Mouse (Mus musculus) CH12.LX (cell line): ENCODE results near the gene Fcnb. TPM values are rescaled to one million over a fixed set of nuclear protein-coding genes. Genes with fewer than 3 reads are reported as not detected.

ENCODE experiments used
- DNase-seq: peaks from one replicate; pipeline ENCODE4 v3.0.0-alpha.2; 2013; ENCODE audit errors: extremely low read depth
- H3K27ac ChIP-seq: 2 replicates; pipeline ENCODE4 v1.5.1; 2012; ENCODE audit warnings: low read depth, mild to moderate bottlenecking, control low read depth, moderate library complexity; ENCODE audit not compliant: insufficient read depth
- H3K27me3 ChIP-seq: replicated peaks from 2 replicates; pipeline ENCODE3; 2012; ENCODE audit warnings: inconsistent platforms
- H3K36me3 ChIP-seq, 2 experiments: replicated peaks in 1 of 2; 2 replicates each; pipeline versions ENCODE3 to v1.6.1; 2012; ENCODE audit warnings: inconsistent platforms in 1 of 2, low read length in 1 of 2, mild to moderate bottlenecking in 1 of 2, mixed read lengths in 1 of 2, moderate library complexity in 1 of 2; ENCODE audit not compliant: control insufficient read depth in 1 of 2, insufficient read depth in 1 of 2
- H3K4me1 ChIP-seq, 2 experiments: 2 replicates each; pipeline ENCODE4 v1.6.1; 2012; ENCODE audit warnings: inconsistent platforms in 1 of 2, moderate library complexity in 1 of 2; ENCODE audit not compliant: insufficient read depth in 2 of 2, control insufficient read depth in 1 of 2
- H3K4me2 ChIP-seq: 2 replicates; pipeline ENCODE4 v1.6.1; 2012; ENCODE audit warnings: low read depth, mild to moderate bottlenecking, control low read depth; ENCODE audit not compliant: poor library complexity, insufficient read depth, severe bottlenecking
- H3K4me3 ChIP-seq, 3 experiments: fragments of 150-350 bp in 1 of 3; sonication (generic) in 1 of 3; replicated peaks in 1 of 3; 2 replicates each; pipeline versions ENCODE3 to v1.5.1; 2011 to 2012; ENCODE audit warnings: low read depth in 2 of 3, low read length in 2 of 3, mild to moderate bottlenecking in 2 of 3, moderate library complexity in 2 of 3, control low read depth in 1 of 3, improper control_type of control experiment in 1 of 3, inconsistent platforms in 1 of 3, mixed read lengths in 1 of 3; ENCODE audit not compliant: poor library complexity in 1 of 3
- H3K79me2 ChIP-seq: replicated peaks from 2 replicates; pipeline ENCODE4 v1.6.1; 2012; ENCODE audit warnings: mild to moderate bottlenecking, moderate library complexity; ENCODE audit not compliant: control insufficient read depth, poor library complexity, insufficient read depth, severe bottlenecking; ENCODE audit errors: extremely low read depth
- H3K9ac ChIP-seq: 2 replicates; pipeline ENCODE4 v1.6.1; 2012; ENCODE audit warnings: low read depth, mild to moderate bottlenecking, control low read depth, moderate library complexity; ENCODE audit not compliant: insufficient read depth
- H3K9me3 ChIP-seq: replicated peaks from 2 replicates; pipeline ENCODE3; 2012; ENCODE audit warnings: low read length, inconsistent platforms, mixed read lengths
- CHD2 ChIP-seq: IDR thresholded peaks from 2 replicates; pipeline ENCODE4 v1.6.1; 2011; ENCODE audit warnings: low read length, improper control_type of control experiment
- CTCF ChIP-seq, 2 experiments: IDR thresholded peaks in 1 of 2; conservative IDR thresholded peaks in 1 of 2; 2 replicates each; pipeline ENCODE4 v1.5.1; 2011 to 2012; ENCODE audit warnings: low read depth in 2 of 2, low read length in 2 of 2, improper control_type of control experiment in 1 of 2, inconsistent platforms in 1 of 2, mild to moderate bottlenecking in 1 of 2, moderate library complexity in 1 of 2
- ETS1 ChIP-seq: conservative IDR thresholded peaks from 2 replicates; pipeline ENCODE4 v1.6.1; 2012; ENCODE audit warnings: low read depth, mild to moderate bottlenecking, inconsistent platforms, low read length, improper control_type of control experiment, moderate library complexity
- HCFC1 ChIP-seq: IDR thresholded peaks from 2 replicates; pipeline ENCODE4 v1.6.1; 2012; ENCODE audit warnings: low read depth, mild to moderate bottlenecking, inconsistent platforms, low read length, improper control_type of control experiment
- JUN ChIP-seq: IDR thresholded peaks from 2 replicates; pipeline ENCODE4 v1.6.1; 2011; ENCODE audit warnings: low read depth, mild to moderate bottlenecking, low read length, improper control_type of control experiment, moderate library complexity; ENCODE audit not compliant: insufficient read depth
- KAT2A ChIP-seq: IDR thresholded peaks from 2 replicates; pipeline ENCODE4 v1.6.1; 2012; ENCODE audit warnings: low read length, improper control_type of control experiment, inconsistent platforms; ENCODE audit not compliant: insufficient replicate concordance
- MAX ChIP-seq: IDR thresholded peaks from 2 replicates; pipeline ENCODE4 v1.6.1; 2011; ENCODE audit warnings: low read length, improper control_type of control experiment
- MYC ChIP-seq: IDR thresholded peaks from 2 replicates; pipeline ENCODE4 v1.6.1; 2011; ENCODE audit warnings: low read depth, mild to moderate bottlenecking, improper control_type of control experiment, low read length
- POLR2A ChIP-seq: IDR thresholded peaks from 2 replicates; pipeline ENCODE4 v1.6.1; 2011; ENCODE audit warnings: low read depth, mild to moderate bottlenecking, improper control_type of control experiment, low read length
- POLR2AphosphoS2 ChIP-seq: IDR thresholded peaks from 2 replicates; pipeline ENCODE4 v1.6.1; 2011; ENCODE audit warnings: low read depth, low read length, improper control_type of control experiment
- RAD21 ChIP-seq: IDR thresholded peaks from 2 replicates; pipeline ENCODE4 v1.6.1; 2011; ENCODE audit warnings: low read depth, mild to moderate bottlenecking, low read length, improper control_type of control experiment, moderate library complexity
- RCOR1 ChIP-seq: conservative IDR thresholded peaks from 2 replicates; pipeline ENCODE4 v1.6.1; 2012; ENCODE audit warnings: low read depth, mild to moderate bottlenecking, inconsistent platforms, low read length, improper control_type of control experiment
- USF1 ChIP-seq: IDR thresholded peaks from 2 replicates; pipeline ENCODE4 v1.6.1; 2014; ENCODE audit warnings: low read depth, mild to moderate bottlenecking, inconsistent platforms, low read length, improper control_type of control experiment
- USF2 ChIP-seq: conservative IDR thresholded peaks from 2 replicates; pipeline ENCODE4 v1.6.1; 2011; ENCODE audit warnings: low read depth, low read length, improper control_type of control experiment
- ZC3H11A ChIP-seq: IDR thresholded peaks from 2 replicates; pipeline ENCODE4 v1.6.1; 2012; ENCODE audit warnings: low read depth, mild to moderate bottlenecking, inconsistent platforms, low read length, improper control_type of control experiment
- ZMIZ1 ChIP-seq: IDR thresholded peaks from 2 replicates; pipeline ENCODE4 v1.6.1; 2012; ENCODE audit warnings: low read depth, mild to moderate bottlenecking, inconsistent platforms, low read length, improper control_type of control experiment
- ZNF384 ChIP-seq: IDR thresholded peaks from 2 replicates; pipeline ENCODE4 v1.6.1; 2012; ENCODE audit warnings: low read depth, low read length, improper control_type of control experiment, inconsistent platforms
- dilution Hi-C: fragments of 300-500 bp; cut with MboI; formaldehyde crosslinking; loops from 2 replicates; pipeline ENCODE4 v1.14.3; 2020; ENCODE audit warnings: low sequenced_read_pairs; ENCODE audit not compliant: extremely low pct_unique_long_range_greater_than_20kb, extremely low pct_ligation_motif_present
- in situ Hi-C: fragments of 300-500 bp; cut with MboI; formaldehyde crosslinking; loops from 3 replicates; pipeline ENCODE4 v1.14.3; 2019; ENCODE audit warnings: low sequenced_read_pairs, low pct_ligation_motif_present, low pct_unique_long_range_greater_than_20kb, mixed read lengths
- polyA plus RNA-seq: library from polyadenylated mRNA; unstranded; fragments of >175 nt; gene quantifications from 2 replicates; pipeline ENCODE4 v1.2.1, GENCODE M21; 2012; ENCODE audit warnings: low read depth; ENCODE audit not compliant: insufficient read length
- total RNA-seq, 2 experiments: library from RNA; depleted of rRNA; stranded (reverse); fragments of 300-350 nt in 1 of 2; fragments of >200 nt in 1 of 2; gene quantifications; 2 replicates each; pipeline ENCODE4 v1.2.3; 2012 to 2014

Fcnb gene
- total and polyA plus RNA-seq, 3 experiments = not detected

GRCm38 (mm10) chr2:28044920-28045598, 39.6 kb downstream of the Fcnb start:
- H3K4me2 ChIP-seq = no peak overlapping the region
- dilution Hi-C loops = no loop called here
- H3K4me1 ChIP-seq = no peaks in the 10 kb centered on the region

GRCm38 (mm10) chr2:28040466-28040865, 44.2 kb downstream of the Fcnb start:
- Histone ChIP-seq H3K27ac (no peak overlapping the region), H3K79me2 (no peaks in the 10 kb centered on the region), H3K36me3 (no peaks in the 10 kb centered on the region)
- dilution Hi-C loops = no loop called here
- TF ChIP-seq POLR2A (no peak), ZC3H11A (no peak)
- TF ChIP-seq, all 38 proteins: peak for 0
- H3K9me3 ChIP-seq = no peaks in the 10 kb centered on the region
- H3K27me3 ChIP-seq = peaks cover 84% of the 10 kb centered on the region
- DNase-seq = no peak
- no peak overlapping the region for H3K4me2 ChIP-seq
- H3K9ac ChIP-seq = no peak overlapping the region
- in situ Hi-C loops = no loop called here
- H3K4me3 ChIP-seq = no peak overlapping the region
- no peaks in the 10 kb centered on the region for H3K4me1 ChIP-seq

More at GRCm38 (mm10) chr2:28044920-28045598, 39.6 kb downstream of the Fcnb start:
- TF ChIP-seq POLR2A = no peak
- no peak for TF ChIP-seq ZMIZ1
- no peak for TF ChIP-seq CTCF (conservative IDR thresholded peaks at IDR 0.05 in 1 of 2, IDR thresholded peaks at IDR 0.05 in 1 of 2; ENCODE audit: low read depth in 2 of 2, low read length in 2 of 2)
- no peak for TF ChIP-seq ZNF384
- TF ChIP-seq RAD21 = no peak
- no peak for TF ChIP-seq USF2
- no peak for TF ChIP-seq POLR2AphosphoS2
- no peak for TF ChIP-seq USF1
- Histone ChIP-seq H3K4me3 (no peak overlapping the region), H3K9ac (no peak overlapping the region), H3K36me3 (no peaks in the 10 kb centered on the region), H3K27ac (no peak overlapping the region), H3K9me3 (peaks cover 3% of the 10 kb centered on the region), H3K79me2 (no peaks in the 10 kb centered on the region), H3K27me3 (peaks cover 76% of the 10 kb centered on the region)
- no peak for DNase-seq
- in situ Hi-C loops = no loop called here

- DNase-seq = no peak
- Histone ChIP-seq H3K36me3 (no peaks in the 10 kb centered on the region), H3K4me3 (no peak overlapping the region), H3K4me2 (no peak overlapping the region), H3K4me1 (no peaks in the 10 kb centered on the region), H3K27ac (no peak overlapping the region), H3K9me3 (no peaks in the 10 kb centered on the region), H3K79me2 (no peaks in the 10 kb centered on the region)
- dilution Hi-C loops = no loop called here
- TF ChIP-seq RCOR1 (no peak), ZC3H11A (no peak), CHD2 (no peak), MYC (no peak), MAX (no peak), ETS1 (no peak), RAD21 (no peak), ZNF384 (no peak), KAT2A (no peak), HCFC1 (no peak), POLR2A (no peak), JUN (no peak), USF2 (no peak)
- TF ChIP-seq, all 38 proteins: peak for 0
- Histone ChIP-seq H3K27me3 (peaks cover 84% of the 10 kb centered on the region), H3K9ac (no peak overlapping the region)
- in situ Hi-C loops = no loop called here
Measured at GRCm38 (mm10) chr2:28039647-28040325, 44.9 kb downstream of the Fcnb start.
